Mouse (Mus musculus) heart, postnatal 0 days (tissue): Measurements from ENCODE around the gene 1810030O07Rik. TPM values are rescaled to one million over a fixed set of nuclear protein-coding genes. Genes with fewer than 3 reads are reported as not detected.
"Not testable (repeated sequence)": the region's sequence is repeated elsewhere in the genome, so short reads cannot be mapped to it uniquely, and the experiment has no call there.

Source experiments
- ATAC-seq: fragments of 200-750 bp; cut with Nextera tagmentation; 2 replicates; pipeline ENCODE4 v1.8.0; 2017; ENCODE audit warnings: low read depth, moderate number of reproducible peaks, moderate library complexity; ENCODE audit not compliant: insufficient read depth
- DNase-seq: peaks from one replicate; pipeline ENCODE4 v3.0.0-alpha.2; 2016; ENCODE audit warnings: low spot score
- H3K27ac ChIP-seq: fragments of 300-500 bp; sonication (generic); 2 replicates; pipeline ENCODE4 v1.5.1; 2014; ENCODE audit warnings: low read depth, mild to moderate bottlenecking
- H3K27me3 ChIP-seq: fragments of 300-500 bp; sonication (generic); 2 replicates; pipeline ENCODE4 v1.6.1; 2014; ENCODE audit warnings: low read length, mixed read lengths; ENCODE audit not compliant: control insufficient read depth, insufficient read depth
- H3K36me3 ChIP-seq: fragments of 300-500 bp; sonication (generic); replicated peaks from 2 replicates; pipeline ENCODE4 v1.6.1; 2014; ENCODE audit warnings: low read length, mixed read lengths; ENCODE audit not compliant: control insufficient read depth, insufficient read depth
- H3K4me1 ChIP-seq: fragments of 300-500 bp; sonication (generic); 2 replicates; pipeline ENCODE4 v1.6.1; 2014; ENCODE audit warnings: antibody characterized with exemption; ENCODE audit not compliant: control insufficient read depth, insufficient read depth
- H3K4me2 ChIP-seq: fragments of 300-500 bp; sonication (generic); 2 replicates; pipeline ENCODE4 v1.6.1; 2014; ENCODE audit warnings: low read depth, mild to moderate bottlenecking, low read length, moderate library complexity
- H3K4me3 ChIP-seq: fragments of 300-500 bp; sonication (generic); 2 replicates; pipeline ENCODE4 v1.5.1; 2014; ENCODE audit warnings: low read depth, low read length
- H3K9ac ChIP-seq: fragments of 300-500 bp; sonication (generic); replicated peaks from 2 replicates; pipeline ENCODE4 v1.6.1; 2014; ENCODE audit warnings: low read depth, low read length, mixed read lengths
- H3K9me3 ChIP-seq: fragments of 300-500 bp; sonication (generic); replicated peaks from 2 replicates; pipeline ENCODE4 v1.6.1; 2016; ENCODE audit warnings: low read length; ENCODE audit not compliant: control insufficient read depth
- CTCF ChIP-seq: IDR thresholded peaks from 2 replicates; pipeline ENCODE4 v1.5.1; 2016; ENCODE audit warnings: antibody characterized with exemption, control low read depth, low read depth
- EP300 ChIP-seq: IDR thresholded peaks from 2 replicates; pipeline ENCODE4 v1.6.1; 2016; ENCODE audit warnings: antibody characterized with exemption, low read depth
- WGBS: fragments of 180-500 bp; shearing (Covaris S2); extraction: QIAGEN DNeasy Blood & Tissue Kit; methylation state at CpG from one replicate; pipeline ENCODE4 v1.1.7; 2014; 5-methylcytosine and 5-hydroxymethylcytosine counted together
- polyA plus RNA-seq: library from polyadenylated mRNA; unstranded; fragments of >200 nt; fragmentation: Nextera tagmentation; extraction: Ambion mirVana; gene quantifications from 2 replicates; pipeline ENCODE4 v1.2.1, GENCODE M21; 2015
- total RNA-seq: library from RNA; depleted of rRNA; stranded (reverse); fragments of >200 nt; gene quantifications from 2 replicates; pipeline ENCODE4 v1.2.3, GENCODE M21; 2014; ENCODE audit warnings: low replicate concordance; rRNA removed

Gene 1810030O07Rik
- total and polyA plus RNA-seq, 2 experiments from 2014 or later = 11.1 to 18.9 TPM

DNA sequence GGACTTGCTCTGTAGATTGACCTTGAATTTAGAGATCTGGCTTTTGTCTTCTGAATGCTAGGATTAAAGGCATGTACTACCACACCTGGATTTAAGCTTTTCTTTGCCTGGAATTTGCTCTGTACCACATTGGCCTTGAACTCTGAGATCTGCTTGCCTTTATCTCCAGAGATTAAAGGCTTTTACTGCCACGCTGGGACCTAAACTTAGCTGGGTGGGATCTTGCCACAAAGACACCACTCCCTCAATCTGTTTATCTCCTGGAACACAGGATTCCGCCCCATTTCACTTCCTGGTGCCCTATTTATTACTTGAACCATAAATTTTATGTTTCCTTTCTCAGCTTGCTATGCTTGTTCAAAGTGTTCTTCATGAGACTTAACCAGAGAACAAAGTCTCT, 62.3 kb downstream of the 1810030O07Rik start:
- no peak for ATAC-seq
- 58% methylated on average over 2 of the region's 2 CpGs for WGBS

DNA sequence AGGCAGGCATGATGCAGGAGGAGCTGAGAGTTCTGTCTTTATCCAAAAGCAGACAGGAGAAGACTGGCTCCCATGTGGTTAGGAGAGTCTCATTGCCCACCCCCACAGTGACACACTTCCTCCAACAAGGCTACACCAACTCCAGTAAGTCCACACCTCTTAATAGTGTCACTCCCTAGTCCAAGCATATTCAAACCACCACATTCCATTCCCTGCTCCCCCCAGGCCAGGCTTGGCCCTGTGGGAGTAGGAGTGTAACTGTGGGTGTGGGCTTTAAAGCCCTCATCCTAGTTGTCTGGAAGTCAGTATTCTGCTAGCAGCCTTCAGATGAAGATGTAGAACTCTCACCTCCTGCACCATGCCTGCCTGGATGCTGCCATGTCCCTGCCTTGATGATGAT, 62.9 kb downstream of the 1810030O07Rik start:
- ATAC-seq, H3K27me3 ChIP-seq, H3K4me2 ChIP-seq: not testable (repeated sequence)

More for the DNA sequence above, 62.3 kb downstream of the 1810030O07Rik start:
- no peak for DNase-seq
- no peak overlapping the region for H3K9ac ChIP-seq
- H3K4me1 ChIP-seq = no peaks in the 10 kb centered on the region
- peaks cover 15% of the 10 kb centered on the region; the same call in 1 of the 2 replicates for H3K36me3 ChIP-seq
- H3K27me3 ChIP-seq = no peaks in the 10 kb centered on the region
- H3K4me3 ChIP-seq = no peak overlapping the region
- TF ChIP-seq CTCF (no peak), EP300 (no peak)
- H3K27ac ChIP-seq = no peak overlapping the region
- H3K9me3 ChIP-seq = no peaks in the 10 kb centered on the region
- H3K4me2 ChIP-seq = no peak overlapping the region

More for the DNA sequence above, 62.9 kb downstream of the 1810030O07Rik start:
- not testable (repeated sequence) for H3K4me1 ChIP-seq, H3K9ac ChIP-seq, H3K27ac ChIP-seq, H3K4me3 ChIP-seq, H3K9me3 ChIP-seq, DNase-seq
- H3K36me3 ChIP-seq = peaks cover 15% of the 10 kb centered on the region; the same call in 1 of the 2 replicates

Other genes starting within 250 kb of the 1810030O07Rik start
- 19.9 and 36.3 TPM in 2 replicates for gene Atp6ap2, start 85.9 kb downstream of the 1810030O07Rik start, total RNA-seq
- 40.5 and 43.9 TPM in 2 replicates for gene Atp6ap2, start 85.9 kb downstream of the 1810030O07Rik start, polyA plus RNA-seq
- 40.1 and 41.9 TPM in 2 replicates for gene Med14, start 88.4 kb upstream of the 1810030O07Rik start, total RNA-seq
- 9.6 and 10.8 TPM in 2 replicates for gene Med14, start 88.4 kb upstream of the 1810030O07Rik start, polyA plus RNA-seq